Comparison of ENCODE assay signal across 14 mouse cellular contexts in the genomic region with DNA sequence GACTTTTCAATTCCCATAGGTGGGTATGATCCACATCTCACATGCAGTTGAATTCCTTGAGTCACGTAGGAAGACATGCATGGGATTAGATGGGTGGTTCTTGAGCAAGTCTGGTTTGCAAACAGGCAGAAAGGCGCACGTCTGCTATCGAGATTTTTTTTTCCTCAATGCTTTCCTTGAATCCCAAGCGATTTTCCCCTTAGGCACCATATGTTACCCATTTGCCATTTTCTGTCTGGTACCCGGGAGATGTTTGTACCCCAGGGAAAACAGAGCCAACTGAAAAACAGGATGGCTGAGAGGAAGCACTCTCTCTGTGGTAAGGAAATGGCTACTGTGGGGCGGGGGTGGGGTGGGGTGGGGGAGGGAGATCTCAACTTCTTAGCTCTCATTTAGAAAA.
"Had no signal": no experiment of that assay in that cellular context is flagged by ENCODE, and none has a peak within 500 bp of the region (broad histone marks: within the 10 kb centered on the region; RNA-seq: fewer than 3 reads in every experiment).

No protein-coding gene starts in this region.

- H3K4me1 ChIP-seq: liver, embryonic 15.5 days; megakaryocyte, embryonic 14.5 days had no signal

- H3K4me2 ChIP-seq: limb, embryonic 12.5 days; liver, embryonic 15.5 days; midbrain, embryonic 11.5 days had no signal

- H3K4me3 ChIP-seq: limb, embryonic 12.5 days; liver, embryonic 15.5 days; megakaryocyte, embryonic 14.5 days had no signal

- ATAC-seq: midbrain, embryonic 16.5 days had no signal

- DNase-seq: kidney, postnatal 36 days; layer of hippocampus, adult 9-11 months; layer of hippocampus, postnatal 36 days; lung, adult 2 months; lung, postnatal 10 days; lung, postnatal 4 days; thymus, adult 18-20 months; thymus, postnatal 14 days had no signal

- H3K9ac ChIP-seq: limb, embryonic 12.5 days; liver, embryonic 15.5 days had no signal

- H3K27ac ChIP-seq: kidney, postnatal 0 days; limb, embryonic 12.5 days; liver, embryonic 15.5 days had no signal

- H3K27me3 ChIP-seq: limb, embryonic 12.5 days; liver, embryonic 15.5 days; megakaryocyte, embryonic 14.5 days had no signal

- H3K9me3 ChIP-seq: limb, embryonic 12.5 days; liver, embryonic 15.5 days had no signal

- H3K36me3 ChIP-seq: limb, embryonic 12.5 days; liver, embryonic 15.5 days had no signal
